Mouse (Mus musculus): ENCODE data around the gene Mmp9.
A peak's percentile ranks its signal among the peaks of the same experiment; 100 is the strongest.

Mmp9 gene

GRCm38 (mm10) chr2:164991808-164992207, 51.2 kb downstream of the Mmp9 start:
- no peak for DNase-seq (ENCODE audit: low spot score)

GRCm38 (mm10) chr2:164994156-164994555, 53.6 kb downstream of the Mmp9 start:
- DNase-seq (ENCODE audit: low spot score): no peak

- no peak for DNase-seq (ENCODE audit: low spot score)
These were observed 54.3 kb downstream of the Mmp9 start for GRCm38 (mm10) chr2:164994659-164995428.

GRCm38 (mm10) chr2:164995976-164996375, 55.4 kb downstream of the Mmp9 start:
- DNase-seq (ENCODE audit: low spot score): no peak

GRCm38 (mm10) chr2:164996848-164997720, 56.5 kb downstream of the Mmp9 start:
- no peak for DNase-seq (ENCODE audit: low spot score)

- DNase-seq (ENCODE audit: low spot score): peak; percentile 15
These were observed 57.3 kb downstream of the Mmp9 start for GRCm38 (mm10) chr2:164997721-164998428.

GRCm38 (mm10) chr2:165001958-165002357, 61.4 kb downstream of the Mmp9 start:
- DNase-seq (ENCODE audit: low spot score): no peak

- no peak for DNase-seq (ENCODE audit: low spot score)
These were observed 62.5 kb downstream of the Mmp9 start for GRCm38 (mm10) chr2:165003108-165003507.

- no peak for DNase-seq (ENCODE audit: low spot score)
These were observed 63.7 kb downstream of the Mmp9 start for GRCm38 (mm10) chr2:165004237-165004636.

Measured in ovary, postnatal 14 days (tissue).